Mouse (Mus musculus) bone marrow macrophage, adult 2 months (primary cell): Measurements from ENCODE around the gene Pmepa1. TPM values are rescaled to one million over a fixed set of nuclear protein-coding genes. Genes with fewer than 3 reads are reported as not detected.

Experiments used
- H3K27ac ChIP-seq: 2 replicates; pipeline ENCODE4 v1.5.1; 2012; ENCODE audit warnings: low read depth, low read length; ENCODE audit not compliant: insufficient read depth
- H3K4me1 ChIP-seq: 2 replicates; pipeline ENCODE4 v1.6.1; 2012; ENCODE audit warnings: low read length; ENCODE audit not compliant: control insufficient read depth, insufficient read depth
- H3K4me3 ChIP-seq: 2 replicates; pipeline ENCODE4 v1.5.1; 2012; ENCODE audit warnings: mild to moderate bottlenecking, low read length, moderate library complexity; ENCODE audit not compliant: insufficient read depth
- CTCF ChIP-seq: IDR thresholded peaks from 2 replicates; pipeline ENCODE4 v1.5.1; 2012; ENCODE audit warnings: low read depth, mild to moderate bottlenecking, low read length, moderate library complexity
- POLR2A ChIP-seq: IDR thresholded peaks from 2 replicates; pipeline ENCODE4 v1.6.1; 2012; ENCODE audit warnings: mild to moderate bottlenecking, low read depth, low read length, borderline replicate concordance
- polyA plus RNA-seq: library from polyadenylated mRNA; stranded (reverse); fragments of >200 nt; gene quantifications from 2 replicates; pipeline ENCODE4 v1.2.4, GENCODE M21; 2012; ENCODE audit not compliant: missing spikeins, insufficient read depth, insufficient read length

Pmepa1 gene
- polyA plus RNA-seq, 1 experiment: 1.5 TPM

DNA sequence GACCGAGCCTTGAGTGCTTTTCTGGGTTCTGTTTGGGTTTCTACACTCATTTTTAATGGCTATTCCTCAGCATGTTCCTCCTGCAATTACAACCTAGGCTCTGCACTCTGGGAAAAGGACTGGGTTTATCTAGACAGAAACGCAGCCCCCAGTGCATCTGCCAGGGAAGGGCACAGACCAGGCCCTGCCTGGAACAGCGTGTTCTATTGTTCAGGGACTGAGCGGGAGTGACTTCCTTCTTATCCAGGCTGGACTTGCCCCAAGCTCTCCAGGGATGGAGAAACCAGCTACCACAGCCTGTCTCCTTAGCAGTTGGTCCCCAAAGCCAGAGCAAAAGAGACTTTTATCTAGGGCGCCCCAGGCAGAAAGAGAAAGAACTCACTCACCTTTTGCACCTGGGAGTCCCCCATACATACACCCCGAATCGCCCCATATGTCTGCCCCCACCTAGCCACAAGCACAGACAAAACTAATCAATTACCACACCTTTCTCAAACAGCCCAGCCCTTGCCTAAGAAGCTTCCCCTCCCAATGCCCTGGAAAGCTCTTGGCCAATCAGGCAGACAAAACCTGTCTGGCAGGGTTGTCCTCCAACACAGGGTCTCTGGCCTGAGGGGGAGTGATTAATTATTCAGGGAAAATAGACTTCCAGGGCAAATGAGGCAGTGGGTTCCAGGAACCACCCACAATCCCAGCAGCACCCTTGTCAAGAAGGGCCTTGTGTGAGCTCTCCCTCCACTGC is 20.4 kb downstream of the Pmepa1 start:
- H3K4me3 ChIP-seq: no peak overlapping the region
- peaks cover 8% of the 10 kb centered on the region for H3K4me1 ChIP-seq
- no peak for TF ChIP-seq CTCF
- TF ChIP-seq POLR2A: no peak
- no peak overlapping the region for H3K27ac ChIP-seq

DNA sequence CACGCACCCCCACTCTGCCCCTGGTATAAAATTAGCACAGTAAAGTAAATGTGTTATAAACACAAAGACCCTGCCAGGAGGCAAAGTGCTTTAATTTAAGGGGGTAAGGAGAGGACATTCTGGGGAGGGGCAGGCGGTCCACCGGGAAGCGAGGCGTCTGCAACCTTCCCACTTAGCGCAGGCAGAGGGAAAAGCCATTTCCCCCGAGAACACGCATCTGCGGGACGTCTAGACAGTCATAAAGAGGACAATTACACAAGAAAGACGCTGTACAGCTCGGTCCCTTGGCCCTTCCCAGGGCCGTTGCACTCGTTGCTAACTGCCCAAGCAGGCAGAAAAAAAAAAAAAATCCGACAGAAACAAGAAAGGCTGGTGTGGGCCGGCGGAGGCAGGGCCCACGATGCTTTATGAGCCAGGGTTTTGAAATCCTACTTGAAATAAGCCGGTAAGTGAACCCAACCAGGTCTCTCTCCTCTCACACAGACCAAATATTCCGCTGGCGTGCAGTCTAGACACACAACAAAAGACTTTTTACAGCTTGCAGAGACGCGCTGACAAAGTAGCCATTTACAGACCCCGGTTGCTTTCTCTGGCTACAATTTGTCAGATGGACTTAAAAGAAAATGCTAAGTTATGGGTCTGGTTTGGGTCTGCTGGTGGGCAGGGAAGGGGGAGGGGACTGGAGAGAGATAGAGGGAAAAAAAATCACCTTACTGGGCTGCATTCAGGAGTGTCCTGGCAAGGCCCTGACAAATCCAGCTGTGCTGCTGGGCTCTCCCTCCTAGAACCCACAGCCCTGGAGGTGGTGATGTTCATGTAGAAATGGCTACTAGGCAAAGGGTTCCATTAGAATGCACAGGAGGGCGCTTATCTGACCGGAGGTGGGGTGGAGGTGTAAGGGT is 22.3 kb downstream of the Pmepa1 start:
- no peak for TF ChIP-seq CTCF
- no peak for TF ChIP-seq POLR2A
- Histone ChIP-seq H3K27ac (no peak overlapping the region), H3K4me3 (no peak overlapping the region), H3K4me1 (peaks cover 8% of the 10 kb centered on the region)

DNA sequence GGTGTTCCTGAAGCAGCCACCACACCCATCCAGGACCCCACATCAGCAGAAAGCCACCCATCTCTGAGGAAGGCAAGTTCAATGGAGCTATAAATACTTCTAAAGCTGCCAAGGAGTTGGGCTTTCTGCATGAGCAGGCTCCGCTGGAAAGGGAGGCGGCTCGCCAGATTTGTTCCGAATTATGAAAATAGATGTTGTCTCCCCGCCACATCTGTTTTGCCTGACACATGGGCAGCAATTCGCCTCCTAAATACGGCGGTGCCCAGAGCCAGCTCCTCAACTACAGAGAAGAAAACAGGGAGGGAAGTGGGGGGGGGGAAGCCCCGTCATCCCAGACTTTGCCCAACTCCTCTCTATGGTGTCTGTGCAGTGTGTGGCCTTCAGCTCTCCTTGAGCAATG is 24.7 kb downstream of the Pmepa1 start:
- Histone ChIP-seq H3K4me3 (no peak overlapping the region), H3K4me1 (no peaks in the 10 kb centered on the region), H3K27ac (no peak overlapping the region)
- TF ChIP-seq POLR2A: no peak
- TF ChIP-seq CTCF: no peak

DNA sequence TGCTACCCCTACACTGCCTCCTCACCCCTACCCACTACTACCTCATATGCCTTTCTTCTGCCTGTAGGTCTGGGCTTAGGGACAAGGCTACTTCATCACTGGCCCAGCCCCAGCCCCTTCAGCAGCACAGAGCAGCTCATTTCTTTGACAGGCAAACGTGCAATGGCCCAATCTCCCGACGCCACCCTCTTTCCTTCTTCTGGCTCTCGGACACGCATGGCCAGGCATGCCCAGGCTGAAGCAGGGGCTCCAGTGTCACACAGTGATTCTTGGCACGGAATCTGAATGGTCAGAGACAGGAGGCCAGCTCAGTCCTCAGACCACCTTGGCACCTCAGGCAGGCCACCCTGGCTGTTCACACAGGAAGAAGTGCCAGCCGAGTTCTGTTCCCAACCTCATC is 25.2 kb downstream of the Pmepa1 start:
- H3K4me3 ChIP-seq: no peak overlapping the region
- no peak overlapping the region for H3K27ac ChIP-seq
- no peak for TF ChIP-seq POLR2A
- H3K4me1 ChIP-seq: no peaks in the 10 kb centered on the region

- TF ChIP-seq CTCF: no peak
- TF ChIP-seq POLR2A: no peak
- H3K4me3 ChIP-seq: no peak overlapping the region
- no peaks in the 10 kb centered on the region for H3K4me1 ChIP-seq
- H3K27ac ChIP-seq: no peak overlapping the region
These were observed 25.9 kb downstream of the Pmepa1 start for GRCm38 (mm10) chr2:173250411-173250810.

DNA sequence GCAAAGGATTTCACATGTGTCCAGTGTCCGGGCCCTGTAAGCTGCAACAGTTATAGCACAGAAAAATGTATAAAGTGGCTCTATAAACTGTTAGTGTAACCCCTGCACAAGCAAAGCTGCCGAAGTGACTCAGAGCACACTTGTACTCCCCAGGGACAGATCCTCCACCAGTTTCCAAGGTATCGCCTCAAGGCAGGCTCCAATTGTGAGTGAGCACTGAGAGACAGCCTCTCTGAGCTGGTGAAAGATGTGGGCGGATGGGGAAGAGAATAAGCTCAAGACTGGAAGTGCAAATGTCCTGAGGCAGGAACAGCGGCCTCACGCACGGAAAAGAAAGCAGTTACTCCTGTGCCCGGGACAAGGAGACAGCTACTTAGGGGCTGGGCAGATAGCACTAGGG is 26.4 kb downstream of the Pmepa1 start:
- TF ChIP-seq CTCF (no peak), POLR2A (no peak)
- Histone ChIP-seq H3K27ac (no peak overlapping the region), H3K4me1 (no peaks in the 10 kb centered on the region), H3K4me3 (no peak overlapping the region)

DNA sequence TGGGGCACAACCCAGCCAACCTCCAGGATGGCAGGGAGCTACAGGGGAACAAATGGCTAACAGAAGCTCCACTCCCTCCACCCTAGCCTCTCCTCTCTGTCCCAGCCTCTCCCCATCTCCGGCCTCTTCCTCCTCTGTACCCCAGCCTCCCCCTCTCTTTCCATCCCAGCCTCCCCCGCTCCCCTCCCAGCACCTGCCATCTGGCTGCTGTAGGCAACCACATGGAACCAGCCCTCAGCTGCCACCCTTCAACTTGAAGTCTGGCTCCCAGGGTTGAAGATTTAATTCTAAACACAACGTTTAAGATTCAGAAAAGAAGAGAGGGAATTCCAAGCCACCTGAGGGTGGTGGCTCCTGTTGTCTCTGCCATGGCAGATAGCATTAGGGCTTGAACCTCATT is 26.9 kb downstream of the Pmepa1 start:
- no peaks in the 10 kb centered on the region for H3K4me1 ChIP-seq

DNA sequence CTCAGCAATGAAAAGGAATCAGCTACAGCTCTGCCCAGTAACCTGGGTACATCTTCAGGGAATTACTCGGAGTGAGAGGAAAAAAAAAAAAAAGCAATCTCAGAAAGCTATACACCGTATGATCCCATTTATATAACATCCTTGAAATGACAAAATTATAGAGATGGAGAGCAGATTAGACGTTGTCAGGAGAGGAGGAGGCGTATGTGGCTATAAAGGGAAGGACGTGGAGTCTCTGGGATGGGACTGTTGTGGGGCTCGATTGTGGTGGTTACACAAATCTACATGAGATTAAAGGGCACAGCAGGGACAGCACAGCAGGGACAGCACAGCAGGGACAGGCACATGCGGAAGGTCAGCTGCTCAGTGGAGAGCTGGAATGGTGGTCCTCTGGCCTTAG is 27.5 kb downstream of the Pmepa1 start:
- TF ChIP-seq POLR2A (no peak), CTCF (no peak)
- H3K27ac ChIP-seq: no peak overlapping the region
- H3K4me3 ChIP-seq: no peak overlapping the region
- no peaks in the 10 kb centered on the region for H3K4me1 ChIP-seq

More for the DNA sequence above, 26.9 kb downstream of the Pmepa1 start:
- Histone ChIP-seq H3K27ac (no peak overlapping the region), H3K4me3 (no peak overlapping the region)
- TF ChIP-seq CTCF (no peak), POLR2A (no peak)

DNA sequence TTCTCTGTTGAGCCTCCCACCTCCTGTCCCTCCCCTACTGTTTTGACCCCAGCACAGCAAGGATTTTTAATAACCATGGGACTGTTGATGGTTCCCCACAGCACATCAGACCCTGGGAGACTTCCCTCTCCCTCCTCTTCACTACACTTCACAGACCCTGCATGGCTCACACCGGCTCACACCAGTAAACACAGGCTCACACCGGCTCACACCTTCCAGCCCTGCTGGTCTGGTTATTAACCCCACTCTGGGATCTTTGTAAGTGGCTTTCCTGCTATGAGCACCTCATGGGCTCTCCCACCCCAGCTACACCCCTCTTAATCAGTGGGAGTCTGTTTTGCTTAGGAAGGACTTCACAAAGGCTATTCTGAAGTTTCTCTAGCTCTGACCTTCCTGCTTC is 28.4 kb downstream of the Pmepa1 start:
- no peak overlapping the region for H3K4me3 ChIP-seq
- H3K27ac ChIP-seq: no peak overlapping the region
- TF ChIP-seq CTCF: no peak
- no peak for TF ChIP-seq POLR2A
- no peaks in the 10 kb centered on the region for H3K4me1 ChIP-seq

GRCm38 (mm10) chr2:173247197-173247596 is 29.1 kb downstream of the Pmepa1 start:
- TF ChIP-seq CTCF: no peak
- TF ChIP-seq POLR2A: no peak
- Histone ChIP-seq H3K4me3 (no peak overlapping the region), H3K27ac (no peak overlapping the region), H3K4me1 (no peaks in the 10 kb centered on the region)
